In genomic region chr2:26486264-26486810, GRCm38 (mm10) we compare ENCODE assay signal across 9 mouse cellular contexts. TPM values are rescaled to one million over a fixed set of nuclear protein-coding genes. Genes with fewer than 3 reads are reported as not detected.
A peak's percentile ranks its signal among the peaks of the same experiment; 100 is the strongest.
DNase-seq lines count a peak whose midpoint lies in the region; ATAC-seq and TF ChIP-seq lines count a peak whose summit lies in the region.
"Had no signal": no experiment of that assay in that cellular context is flagged by ENCODE, and none has a peak within 500 bp of the region (broad histone marks: within the 10 kb centered on the region; RNA-seq: fewer than 3 reads in every experiment).

No protein-coding gene starts in this region.

- no peak for TF ChIP-seq CTCF in olfactory bulb, adult 2 months (IDR thresholded peaks at IDR 0.05; ENCODE audit: insufficient read depth, low read depth, low read length)

- peak; percentile 37 for DNase-seq in kidney, postnatal 10 days
- no peak for DNase-seq in kidney, adult 11 months
- no peak for DNase-seq in limb, embryonic 10.5 days (ENCODE audit: low spot score)
- DNase-seq in testis, postnatal 10 days (ENCODE audit: low spot score), result no peak
- DNase-seq: cerebellum, adult 8-10 months had no signal

- H3K4me2 ChIP-seq in forebrain, embryonic 12.5 days, result peak overlapping the region; percentile 46

- H3K36me3 ChIP-seq in forebrain, embryonic 12.5 days (replicated peaks), result peaks cover 44% of the 10 kb centered on the region
- H3K36me3 ChIP-seq in limb, embryonic 10.5 days, result peaks cover 33% of the 10 kb centered on the region

- H3K9me3 ChIP-seq in forebrain, embryonic 12.5 days, result no peaks in the 10 kb centered on the region
- no peaks in the 10 kb centered on the region for H3K9me3 ChIP-seq in limb, embryonic 10.5 days (replicated peaks)
- H3K9me3 ChIP-seq: heart, embryonic 15.5 days had no signal

- no peaks in the 10 kb centered on the region for H3K27me3 ChIP-seq in forebrain, embryonic 12.5 days
- H3K27me3 ChIP-seq in limb, embryonic 10.5 days (ENCODE audit: low read depth, poor library complexity, severe bottlenecking), result no peaks in the 10 kb centered on the region
- H3K27me3 ChIP-seq: heart, embryonic 15.5 days had no signal

- H3K4me3 ChIP-seq in forebrain, embryonic 12.5 days (replicated peaks), result peak overlapping the region; percentile 8
- peak overlapping the region; percentile 9; the same call in 1 of the 2 replicates for H3K4me3 ChIP-seq in limb, embryonic 10.5 days
- no peak overlapping the region for H3K4me3 ChIP-seq in olfactory bulb, adult 2 months (ENCODE audit: insufficient read depth, low read depth, low read length)
- H3K4me3 ChIP-seq: heart, embryonic 15.5 days had no signal

- 17% methylated on average over 5 of the region's 5 CpGs for WGBS in forebrain, embryonic 12.5 days
- 23% methylated on average over 5 of the region's 5 CpGs for WGBS in limb, embryonic 10.5 days
- WGBS in olfactory bulb, adult 2 months, result 53% methylated on average over 5 of the region's 5 CpGs

- no peak for ATAC-seq in forebrain, embryonic 12.5 days (ENCODE audit: low FRiP score)
- no peak for ATAC-seq in megakaryocyte-erythroid progenitor cell, adult 5-6 weeks (replicated peaks; ENCODE audit: low FRiP score, low TSS enrichment, poor library complexity, severe bottlenecking)

- TF ChIP-seq POLR2A in olfactory bulb, adult 2 months (IDR thresholded peaks at IDR 0.05; ENCODE audit: insufficient read depth, low read depth, low read length), result no peak

- peak overlapping the region; percentile 56 for H3K9ac ChIP-seq in forebrain, embryonic 12.5 days
- H3K9ac ChIP-seq: heart, embryonic 15.5 days had no signal

- peaks cover 92% of the 10 kb centered on the region for H3K4me1 ChIP-seq in forebrain, embryonic 12.5 days
- H3K4me1 ChIP-seq in limb, embryonic 10.5 days, result peaks cover 94% of the 10 kb centered on the region
- peaks cover 67% of the 10 kb centered on the region for H3K4me1 ChIP-seq in olfactory bulb, adult 2 months (ENCODE audit: control insufficient read depth, insufficient read depth, low read length)

- H3K27ac ChIP-seq in forebrain, embryonic 12.5 days, result peak overlapping the region; percentile 99
- H3K27ac ChIP-seq in limb, embryonic 10.5 days, result peak overlapping the region; percentile 78
- peak overlapping the region; percentile 33; the same call in 1 of the 2 replicates for H3K27ac ChIP-seq in olfactory bulb, adult 2 months (ENCODE audit: insufficient read depth, low read depth, low read length)

RNA-seq across cellular contexts. Expression of gene Notch1, which starts 30.1 kb away (rescaled TPM):
- 49.5 and 61.8 TPM in 2 replicates for polyA plus RNA-seq in forebrain, embryonic 12.5 days (2016; fragmentation: Nextera tagmentation; extraction: Ambion mirVana)
- polyA plus RNA-seq in limb, embryonic 10.5 days (2016; fragmentation: Nextera tagmentation; extraction: Ambion mirVana), result 8.5 and 11.8 TPM in 2 replicates
- polyA plus RNA-seq in olfactory bulb, adult 2 months (2012; ENCODE audit: insufficient read depth, insufficient read length, low replicate concordance, missing spikeins), result 48.1 TPM in 1 of 2 replicates, not detected in the other
- total RNA-seq in megakaryocyte-erythroid progenitor cell, adult 5-6 weeks (2014; fragmentation: Nextera tagmentation), result 2.6 and 3.1 TPM in 2 replicates
- total RNA-seq in megakaryocyte-erythroid progenitor cell, adult 5-6 weeks (2017), result 0.56 and 0.61 TPM in 2 replicates

RNA-seq across cellular contexts. Expression of gene Sec16a, which starts 41.3 kb away (rescaled TPM):
- polyA plus RNA-seq in forebrain, embryonic 12.5 days (2016; fragmentation: Nextera tagmentation; extraction: Ambion mirVana), result 30.0 and 33.9 TPM in 2 replicates
- polyA plus RNA-seq in limb, embryonic 10.5 days (2016; fragmentation: Nextera tagmentation; extraction: Ambion mirVana), result 29.4 and 37.1 TPM in 2 replicates
- polyA plus RNA-seq in olfactory bulb, adult 2 months (2012; ENCODE audit: insufficient read depth, insufficient read length, low replicate concordance, missing spikeins), result 122 TPM in 1 of 2 replicates, not detected in the other
- total RNA-seq in megakaryocyte-erythroid progenitor cell, adult 5-6 weeks (2014; fragmentation: Nextera tagmentation), result 32.7 and 37.7 TPM in 2 replicates
- 16.6 and 29.8 TPM in 2 replicates for total RNA-seq in megakaryocyte-erythroid progenitor cell, adult 5-6 weeks (2017)

Comparison
In these comparisons a context has a peak if more than half of its experiments do, and no peak if none do; other contexts are left out.
1. H3K27ac ChIP-seq: peak in every context shown above with its lines; median percentile 99 in forebrain, embryonic 12.5 days; 78 in limb, embryonic 10.5 days; 33 in olfactory bulb, adult 2 months.